Mouse (Mus musculus) forebrain, embryonic 15.5 days (tissue): ENCODE measurements around the gene Rmnd1. TPM values are rescaled to one million over a fixed set of nuclear protein-coding genes. Genes with fewer than 3 reads are reported as not detected.
A peak's percentile ranks its signal among the peaks of the same experiment; 100 is the strongest.

Source experiments
- ATAC-seq: fragments of 200-750 bp; cut with Nextera tagmentation; replicated peaks from 2 replicates; pipeline ENCODE4 v1.8.0; 2017; ENCODE audit warnings: mild to moderate bottlenecking, moderate TSS enrichment, moderate library complexity
- H3K27ac ChIP-seq: fragments of 300-500 bp; sonication (generic); replicated peaks from 2 replicates; pipeline ENCODE4 v1.5.1; 2015; ENCODE audit warnings: mild to moderate bottlenecking, inconsistent platforms
- H3K27me3 ChIP-seq: fragments of 300-500 bp; sonication (generic); 2 replicates; pipeline ENCODE4 v1.6.1; 2015; ENCODE audit warnings: inconsistent platforms
- H3K36me3 ChIP-seq: fragments of 300-500 bp; sonication (generic); 2 replicates; pipeline ENCODE4 v1.6.1; 2015; ENCODE audit warnings: mild to moderate bottlenecking, inconsistent platforms
- H3K4me1 ChIP-seq: fragments of 300-500 bp; sonication (generic); 2 replicates; pipeline ENCODE4 v1.6.1; 2015; ENCODE audit warnings: inconsistent platforms
- H3K4me2 ChIP-seq: fragments of 300-500 bp; sonication (generic); replicated peaks from 2 replicates; pipeline ENCODE4 v1.6.1; 2015; ENCODE audit warnings: mild to moderate bottlenecking, inconsistent platforms
- H3K4me3 ChIP-seq: fragments of 300-500 bp; sonication (generic); 2 replicates; pipeline ENCODE4 v1.5.1; 2015; ENCODE audit warnings: mild to moderate bottlenecking, inconsistent platforms
- H3K9ac ChIP-seq: fragments of 300-500 bp; sonication (generic); replicated peaks from 2 replicates; pipeline ENCODE4 v1.6.1; 2015; ENCODE audit warnings: mild to moderate bottlenecking, inconsistent platforms
- H3K9me3 ChIP-seq: fragments of 300-500 bp; sonication (generic); 2 replicates; pipeline ENCODE4 v1.6.1; 2016; ENCODE audit warnings: inconsistent platforms
- WGBS: fragments of 180-500 bp; shearing (Covaris S2); methylation state at CpG from one replicate; pipeline ENCODE4 v1.1.7; 2015; ENCODE audit warnings: mixed read lengths; 5-methylcytosine and 5-hydroxymethylcytosine counted together
- polyA plus RNA-seq: library from polyadenylated mRNA; unstranded; fragments of >200 nt; fragmentation: Nextera tagmentation; extraction: Ambion mirVana; gene quantifications from 2 replicates; pipeline ENCODE4 v1.2.1, GENCODE M21; 2015

Gene Rmnd1
- polyA plus RNA-seq, 1 experiment from 2014 or later: 59.2 TPM

- H3K4me1 ChIP-seq: peaks cover 22% of the 10 kb centered on the region
- no peaks in the 10 kb centered on the region for H3K9me3 ChIP-seq
- H3K4me3 ChIP-seq: peak overlapping the region; percentile 75
- H3K27me3 ChIP-seq: no peaks in the 10 kb centered on the region
- peak overlapping the region; percentile 76 for H3K9ac ChIP-seq
- 8% methylated on average over 19 of the region's 19 CpGs for WGBS
- peak overlapping the region; percentile 53 for H3K4me2 ChIP-seq
- H3K27ac ChIP-seq: peak overlapping the region; percentile 83
- no peak for ATAC-seq
- H3K36me3 ChIP-seq: no peaks in the 10 kb centered on the region
Measured at GRCm38 (mm10) chr10:4432996-4433755, 988 bp upstream of the Rmnd1 start.

- Histone ChIP-seq H3K4me3 (peak overlapping the region; percentile 75), H3K4me1 (peaks cover 22% of the 10 kb centered on the region), H3K9me3 (no peaks in the 10 kb centered on the region), H3K27me3 (no peaks in the 10 kb centered on the region), H3K4me2 (peak overlapping the region; percentile 68), H3K36me3 (peaks cover 2% of the 10 kb centered on the region; the same call in 1 of the 2 replicates), H3K27ac (peak overlapping the region; percentile 73), H3K9ac (peak overlapping the region; percentile 79)
- 10% methylated on average over 5 of the region's 5 CpGs for WGBS
- peak; percentile 44 for ATAC-seq
Measured at GRCm38 (mm10) chr10:4431746-4432122, 454 bp downstream of the Rmnd1 start.

GRCm38 (mm10) chr10:4430826-4431225 is 1.4 kb downstream of the Rmnd1 start:
- Histone ChIP-seq H3K4me3 (no peak overlapping the region), H3K27me3 (no peaks in the 10 kb centered on the region), H3K9ac (peak overlapping the region; percentile 79; the same call in 1 of the 2 replicates), H3K36me3 (peaks cover 11% of the 10 kb centered on the region), H3K4me2 (peak overlapping the region; percentile 68; the same call in 1 of the 2 replicates), H3K4me1 (peaks cover 22% of the 10 kb centered on the region), H3K27ac (no peak overlapping the region), H3K9me3 (no peaks in the 10 kb centered on the region)
- no peak for ATAC-seq
- 78% methylated on average over 3 of the region's 3 CpGs for WGBS

GRCm38 (mm10) chr10:4430399-4430798 is 1.8 kb downstream of the Rmnd1 start:
- no peak overlapping the region for H3K4me3 ChIP-seq
- no peak overlapping the region for H3K27ac ChIP-seq
- H3K9ac ChIP-seq: no peak overlapping the region; the same call in 1 of the 2 replicates
- H3K27me3 ChIP-seq: no peaks in the 10 kb centered on the region
- 89% methylated on average over 8 of the region's 8 CpGs for WGBS
- H3K36me3 ChIP-seq: peaks cover 16% of the 10 kb centered on the region
- peaks cover 22% of the 10 kb centered on the region for H3K4me1 ChIP-seq
- H3K9me3 ChIP-seq: no peaks in the 10 kb centered on the region
- H3K4me2 ChIP-seq: no peak overlapping the region
- no peak for ATAC-seq

- no peak overlapping the region for H3K27ac ChIP-seq
- no peaks in the 10 kb centered on the region for H3K27me3 ChIP-seq
- no peak overlapping the region for H3K4me2 ChIP-seq
- no peaks in the 10 kb centered on the region for H3K4me1 ChIP-seq
- no peaks in the 10 kb centered on the region for H3K9me3 ChIP-seq
- H3K4me3 ChIP-seq: no peak overlapping the region
- 84% methylated on average over 8 of the region's 8 CpGs for WGBS
- no peak for ATAC-seq
- peaks cover 40% of the 10 kb centered on the region for H3K36me3 ChIP-seq
- no peak overlapping the region for H3K9ac ChIP-seq
Measured at GRCm38 (mm10) chr10:4425245-4425644, 6.9 kb downstream of the Rmnd1 start.

DNA sequence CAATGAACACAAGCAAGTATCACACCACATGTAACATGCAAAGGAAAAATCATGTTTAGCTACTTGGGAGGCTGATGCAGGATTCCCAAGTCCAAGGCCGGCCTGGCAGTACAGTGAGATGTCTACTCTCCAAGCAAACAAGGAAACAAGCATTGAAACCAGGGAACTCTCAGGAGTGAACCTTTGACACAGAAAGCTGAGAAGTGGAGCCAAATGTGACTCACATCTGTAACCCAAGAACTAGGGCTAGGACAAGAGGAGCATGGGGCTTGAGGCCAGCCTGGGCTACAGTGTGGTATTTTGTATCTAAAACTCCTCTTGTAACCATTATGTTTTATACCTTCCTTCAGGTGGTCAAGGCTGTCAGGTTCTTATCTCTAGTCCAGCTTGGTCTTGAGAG is 25.0 kb downstream of the Rmnd1 start:
- Histone ChIP-seq H3K27me3 (no peaks in the 10 kb centered on the region), H3K4me1 (no peaks in the 10 kb centered on the region), H3K9ac (no peak overlapping the region), H3K36me3 (peaks cover 29% of the 10 kb centered on the region), H3K9me3 (no peaks in the 10 kb centered on the region), H3K4me3 (no peak overlapping the region), H3K4me2 (no peak overlapping the region), H3K27ac (no peak overlapping the region)
- no peak for ATAC-seq
- 100% methylated on average over 1 of the region's 1 CpGs for WGBS

GRCm38 (mm10) chr10:4405511-4405910 is 26.7 kb downstream of the Rmnd1 start:
- Histone ChIP-seq H3K9me3 (no peaks in the 10 kb centered on the region), H3K36me3 (peaks cover 21% of the 10 kb centered on the region), H3K4me1 (no peaks in the 10 kb centered on the region), H3K27me3 (no peaks in the 10 kb centered on the region), H3K9ac (no peak overlapping the region), H3K4me2 (no peak overlapping the region), H3K4me3 (no peak overlapping the region), H3K27ac (no peak overlapping the region)
- ATAC-seq: 0 out of 2 replicates have a peak, but pooled peaks have one; percentile 18
- 84% methylated on average over 5 of the region's 5 CpGs for WGBS

DNA sequence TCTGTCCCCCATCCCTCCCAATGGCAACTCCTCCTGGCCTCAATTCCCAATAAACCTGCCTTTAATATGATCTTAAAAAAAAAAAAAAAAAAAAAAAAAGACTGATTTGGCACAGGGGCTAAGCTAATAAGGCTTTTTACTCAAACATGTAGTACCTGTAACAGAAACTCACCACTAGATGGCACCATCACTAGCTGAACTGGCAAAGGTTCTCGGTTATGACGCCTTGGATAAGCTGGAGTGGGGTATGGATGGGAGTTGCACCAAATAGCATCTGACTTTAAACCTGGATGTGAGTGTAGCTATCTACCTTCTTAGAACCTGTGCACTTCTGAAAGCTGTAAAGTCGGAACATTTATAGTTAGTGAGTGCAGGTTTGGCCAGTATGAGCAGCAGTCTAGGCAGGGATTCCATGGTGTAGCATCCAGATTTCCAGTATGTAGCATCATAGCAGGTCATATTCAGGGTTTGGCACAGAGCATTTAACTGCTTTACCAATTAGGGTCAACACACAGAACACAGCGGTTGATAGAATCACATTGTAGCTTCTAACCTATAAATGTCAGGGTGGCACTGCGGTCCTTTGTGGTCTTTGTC is 27.2 kb downstream of the Rmnd1 start:
- no peaks in the 10 kb centered on the region for H3K27me3 ChIP-seq
- H3K4me2 ChIP-seq: no peak overlapping the region
- peak; percentile 59 for ATAC-seq
- WGBS: 51% methylated on average over 5 of the region's 5 CpGs
- no peak overlapping the region for H3K27ac ChIP-seq
- H3K4me1 ChIP-seq: no peaks in the 10 kb centered on the region
- H3K9ac ChIP-seq: no peak overlapping the region
- no peak overlapping the region for H3K4me3 ChIP-seq
- H3K36me3 ChIP-seq: peaks cover 16% of the 10 kb centered on the region
- no peaks in the 10 kb centered on the region for H3K9me3 ChIP-seq

DNA sequence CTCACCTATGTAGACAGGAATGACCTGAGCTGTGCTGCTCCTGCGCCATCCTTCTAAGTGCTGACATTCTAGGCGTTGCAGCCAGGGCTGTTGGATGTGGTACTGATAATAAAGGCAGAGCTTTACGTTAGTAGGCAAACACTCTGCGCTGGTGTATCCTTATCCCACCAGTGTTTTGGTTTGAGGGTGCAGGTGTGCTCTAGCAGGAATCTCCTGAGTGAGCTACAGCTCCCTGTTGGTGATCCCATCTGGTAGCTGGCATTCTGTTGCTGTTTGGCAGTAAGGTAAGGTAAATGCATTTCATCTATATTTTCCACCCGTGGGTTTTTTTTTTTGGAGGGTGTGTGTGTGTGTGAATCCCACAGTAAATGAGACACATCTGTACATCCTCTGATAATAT is 34.1 kb downstream of the Rmnd1 start:
- no peaks in the 10 kb centered on the region for H3K27me3 ChIP-seq
- H3K4me2 ChIP-seq: no peak overlapping the region
- no peak overlapping the region for H3K4me3 ChIP-seq
- 88% methylated on average over 5 of the region's 5 CpGs for WGBS
- no peak overlapping the region for H3K9ac ChIP-seq
- H3K4me1 ChIP-seq: no peaks in the 10 kb centered on the region
- no peaks in the 10 kb centered on the region for H3K9me3 ChIP-seq
- ATAC-seq: no peak
- peaks cover 4% of the 10 kb centered on the region; the same call in 1 of the 2 replicates for H3K36me3 ChIP-seq
- H3K27ac ChIP-seq: no peak overlapping the region

GRCm38 (mm10) chr10:4395321-4395720 is 36.9 kb downstream of the Rmnd1 start:
- ATAC-seq: no peak
- H3K9ac ChIP-seq: no peak overlapping the region
- H3K4me2 ChIP-seq: no peak overlapping the region
- H3K36me3 ChIP-seq: peaks cover 4% of the 10 kb centered on the region; the same call in 1 of the 2 replicates
- no peak overlapping the region for H3K4me3 ChIP-seq
- H3K9me3 ChIP-seq: no peaks in the 10 kb centered on the region
- H3K27ac ChIP-seq: no peak overlapping the region
- H3K4me1 ChIP-seq: peaks cover 21% of the 10 kb centered on the region
- 94% methylated on average over 3 of the region's 3 CpGs for WGBS
- H3K27me3 ChIP-seq: no peaks in the 10 kb centered on the region

- Histone ChIP-seq H3K9ac (no peak overlapping the region), H3K4me2 (no peak overlapping the region), H3K4me1 (peaks cover 41% of the 10 kb centered on the region), H3K36me3 (peaks cover 2% of the 10 kb centered on the region; the same call in 1 of the 2 replicates), H3K27ac (no peak overlapping the region), H3K27me3 (no peaks in the 10 kb centered on the region), H3K4me3 (no peak overlapping the region), H3K9me3 (no peaks in the 10 kb centered on the region)
- 55% methylated on average over 6 of the region's 6 CpGs for WGBS
- ATAC-seq: no peak
Measured at GRCm38 (mm10) chr10:4391851-4392250, 40.3 kb downstream of the Rmnd1 start.

GRCm38 (mm10) chr10:4391076-4391475 is 41.1 kb downstream of the Rmnd1 start:
- ATAC-seq: no peak
- no peak overlapping the region for H3K4me2 ChIP-seq
- peak overlapping the region; percentile 10; the same call in 1 of the 2 replicates for H3K9ac ChIP-seq

More at GRCm38 (mm10) chr10:4391076-4391475, 41.1 kb downstream of the Rmnd1 start:
- no peak overlapping the region for H3K27ac ChIP-seq
- H3K9me3 ChIP-seq: no peaks in the 10 kb centered on the region
- no peaks in the 10 kb centered on the region for H3K27me3 ChIP-seq
- no peaks in the 10 kb centered on the region for H3K36me3 ChIP-seq
- WGBS: 84% methylated on average over 5 of the region's 5 CpGs
- no peak overlapping the region for H3K4me3 ChIP-seq
- peaks cover 41% of the 10 kb centered on the region for H3K4me1 ChIP-seq
